ENCODE assay signal across 11 mouse cellular contexts in the genomic region with DNA sequence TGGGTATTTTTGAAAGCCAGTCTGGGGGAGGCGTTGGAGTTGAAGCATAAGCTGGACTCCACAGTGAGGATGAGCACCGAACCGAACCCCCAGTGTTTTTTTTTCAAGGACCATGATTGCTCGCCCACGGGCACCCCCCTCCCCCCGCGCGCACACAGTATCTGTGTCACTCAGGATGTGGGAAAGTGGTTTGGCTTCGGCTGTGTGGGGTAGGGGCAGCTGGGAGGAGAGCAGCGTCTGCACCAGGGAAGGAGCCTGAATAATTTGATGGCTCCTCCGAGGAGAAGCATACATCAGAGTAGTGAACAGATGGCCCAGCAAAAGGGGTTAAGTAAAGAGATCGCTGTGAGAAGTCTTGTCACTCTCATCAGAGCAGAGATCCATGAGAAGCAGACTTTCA.
DNase-seq lines count a peak whose midpoint lies in the region; ATAC-seq lines count a peak whose summit lies in the region.
"Had no signal": no experiment of that assay in that cellular context is flagged by ENCODE, and none has a peak within 500 bp of the region (broad histone marks: within the 10 kb centered on the region; RNA-seq: fewer than 3 reads in every experiment).

No protein-coding gene starts in this region.

- no peak overlapping the region for H3K27ac ChIP-seq in hindbrain, embryonic 11.5 days (ENCODE audit: low read depth, low read length)

- no peak overlapping the region for H3K9ac ChIP-seq in hindbrain, embryonic 11.5 days (ENCODE audit: low read depth, low read length)

- DNase-seq in cerebellum, postnatal 10 days, result peak; percentile 42 to 63
- no peak for DNase-seq in cerebellum, adult 18-20 months
- DNase-seq in CD4-positive helper T cell, adult 2 months (ENCODE audit: low read depth, low spot score), result peak; percentile 62
- DNase-seq in hindbrain, embryonic 11.5 days (ENCODE audit: low spot score), result peak; percentile 14
- peak; percentile 59 for DNase-seq in naive thymus-derived CD4-positive, alpha-beta T cell, adult 2 months (ENCODE audit: low read depth)
- DNase-seq in kidney, adult 9 months, result no peak
- DNase-seq in heart, postnatal 25 days (ENCODE audit: low spot score), result no peak
- DNase-seq in embryo, embryonic 9.5 days (ENCODE audit: extremely low spot score), result no peak
- DNase-seq: adrenal gland, postnatal 25 days; kidney, adult 2 months; lung, adult 18-20 months had no signal

- H3K4me2 ChIP-seq in hindbrain, embryonic 11.5 days (replicated peaks; ENCODE audit: low read depth, low read length), result no peak overlapping the region

- WGBS in hindbrain, embryonic 11.5 days, result 34% methylated on average over 12 of the region's 12 CpGs

- peak; percentile 72 for ATAC-seq in hindbrain, embryonic 11.5 days (ENCODE audit: low FRiP score)

- no peaks in the 10 kb centered on the region for H3K27me3 ChIP-seq in hindbrain, embryonic 11.5 days (ENCODE audit: control insufficient read depth, insufficient read depth, low read length)

- no peaks in the 10 kb centered on the region for H3K36me3 ChIP-seq in hindbrain, embryonic 11.5 days (ENCODE audit: control insufficient read depth, insufficient read depth, low read length)

- peaks cover 4% of the 10 kb centered on the region for H3K4me1 ChIP-seq in hindbrain, embryonic 11.5 days (replicated peaks; ENCODE audit: control insufficient read depth, insufficient read depth, low read length)

- intact Hi-C loops in heart, postnatal 25 days (cut with DNase I), result no loop called here

- H3K9me3 ChIP-seq in hindbrain, embryonic 11.5 days (ENCODE audit: control insufficient read depth, low read length), result no peaks in the 10 kb centered on the region

- H3K4me3 ChIP-seq in hindbrain, embryonic 11.5 days (ENCODE audit: low read depth, low read length), result no peak overlapping the region

Comparison
In these comparisons a context has a peak if more than half of its experiments do, and no peak if none do; other contexts are left out.
1. DNase-seq: peak in cerebellum, postnatal 10 days (2 of 2), CD4-positive helper T cell, adult 2 months (single experiment), hindbrain, embryonic 11.5 days (single experiment) and naive thymus-derived CD4-positive, alpha-beta T cell, adult 2 months (single experiment); none in cerebellum, adult 18-20 months (0 of 2), kidney, adult 9 months (single experiment), heart, postnatal 25 days (single experiment) and embryo, embryonic 9.5 days (single experiment).